Mouse (Mus musculus) yolk sac, embryonic 10.5 days (tissue): ENCODE results near the gene 5730455P16Rik.
"Not testable (repeated sequence)": the region's sequence is repeated elsewhere in the genome, so short reads cannot be mapped to it uniquely, and the experiment has no call there.

ENCODE experiments used
- DNase-seq: peaks from one replicate; pipeline ENCODE4 v3.0.0-alpha.2; 2017; ENCODE audit warnings: low spot score

5730455P16Rik gene

DNA sequence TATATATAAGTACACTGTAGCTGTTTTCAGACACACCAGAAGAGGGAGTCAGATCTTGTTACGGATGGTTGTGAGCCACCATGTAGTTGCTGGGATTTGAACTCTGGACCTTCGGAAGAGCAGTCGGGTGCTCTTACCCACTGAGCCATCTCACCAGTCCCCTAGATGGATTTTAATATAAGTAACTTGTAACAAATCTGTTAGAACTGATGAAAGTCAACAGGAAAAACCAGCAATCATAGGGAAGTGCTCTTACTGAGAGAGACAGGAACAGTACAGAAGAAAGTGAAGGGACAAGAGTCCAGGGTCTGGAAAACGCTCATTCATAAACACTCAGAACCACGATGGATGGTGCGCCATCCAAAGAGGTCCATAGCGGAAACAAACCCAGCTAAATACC is 1.4 kb upstream of the 5730455P16Rik start:
- DNase-seq: not testable (repeated sequence)

DNA sequence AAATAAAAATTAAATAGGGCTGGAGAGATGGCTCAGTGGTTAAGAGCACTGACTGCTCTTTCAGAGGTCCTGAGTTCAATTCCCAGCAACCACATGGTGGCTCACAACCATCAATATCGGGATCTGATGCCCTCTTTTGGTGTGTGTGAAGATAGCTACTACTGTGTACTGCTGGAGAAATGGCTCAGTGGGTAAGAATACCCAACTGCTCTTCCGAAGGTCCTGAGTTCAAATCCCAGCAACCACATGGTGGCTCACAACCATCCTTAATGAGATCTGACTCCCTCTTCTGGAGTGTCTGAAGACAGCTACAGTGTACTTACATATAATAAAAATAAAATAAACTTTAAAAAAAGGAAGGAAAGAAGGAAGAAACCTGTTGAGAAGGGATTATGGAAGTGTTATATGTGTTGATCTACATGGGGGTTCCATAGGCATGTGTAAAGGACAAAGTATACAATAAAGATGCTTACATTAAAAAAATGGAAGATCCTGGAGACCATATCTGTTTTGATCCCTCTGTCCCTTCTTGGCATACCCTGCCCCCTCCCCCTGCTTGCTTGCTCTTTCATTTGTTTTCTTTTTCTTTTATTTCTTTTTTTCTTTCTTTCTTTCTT is 726 bp upstream of the 5730455P16Rik start:
- DNase-seq: not testable (repeated sequence)

- DNase-seq: no peak
Measured at GRCm38 (mm10) chr11:80376651-80377050, 1.2 kb downstream of the 5730455P16Rik start.

DNA sequence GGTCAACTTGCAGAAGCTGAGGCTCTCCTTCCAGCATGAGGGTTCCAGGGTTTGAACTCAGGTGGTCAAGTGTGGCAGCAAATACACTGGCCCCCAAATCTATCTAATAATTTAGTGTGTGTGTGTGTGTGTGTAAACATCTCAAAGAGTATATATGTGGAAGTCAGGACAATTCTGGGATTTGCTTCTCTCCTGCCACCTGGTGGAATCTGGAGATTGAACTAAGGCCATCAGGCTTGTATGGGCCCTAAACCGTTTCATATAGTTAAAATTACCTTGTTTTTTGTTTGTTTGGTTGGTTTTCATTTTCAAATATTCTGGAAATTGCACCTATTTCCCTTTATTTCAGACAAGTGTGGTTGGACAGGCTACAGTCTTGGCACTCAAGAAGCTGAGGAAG is 8.9 kb downstream of the 5730455P16Rik start:
- no peak for DNase-seq

DNA sequence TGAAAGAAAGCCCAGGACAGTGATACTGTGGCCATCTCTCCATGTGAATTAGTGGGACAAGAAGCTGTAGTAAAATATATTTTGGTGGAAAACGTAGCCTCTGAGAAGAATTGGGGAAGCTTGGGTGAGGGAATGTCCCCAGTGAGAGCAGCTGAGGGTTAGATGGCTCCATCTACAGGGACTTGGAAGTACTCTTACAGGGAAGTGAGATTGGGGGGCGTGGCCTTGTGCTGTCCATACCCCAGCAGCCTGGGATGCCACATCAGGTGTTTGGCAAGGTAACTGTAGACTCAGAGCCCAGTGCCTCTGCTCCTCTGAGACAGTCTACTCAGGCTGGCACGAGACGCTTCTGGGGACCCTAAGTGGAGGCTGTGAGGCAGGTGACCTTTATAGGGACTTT is 23.0 kb downstream of the 5730455P16Rik start:
- DNase-seq: no peak

GRCm38 (mm10) chr11:80351832-80352430 is 25.9 kb downstream of the 5730455P16Rik start:
- peak; percentile 33 for DNase-seq

GRCm38 (mm10) chr11:80342482-80342881 is 35.4 kb downstream of the 5730455P16Rik start:
- DNase-seq: no peak

DNA sequence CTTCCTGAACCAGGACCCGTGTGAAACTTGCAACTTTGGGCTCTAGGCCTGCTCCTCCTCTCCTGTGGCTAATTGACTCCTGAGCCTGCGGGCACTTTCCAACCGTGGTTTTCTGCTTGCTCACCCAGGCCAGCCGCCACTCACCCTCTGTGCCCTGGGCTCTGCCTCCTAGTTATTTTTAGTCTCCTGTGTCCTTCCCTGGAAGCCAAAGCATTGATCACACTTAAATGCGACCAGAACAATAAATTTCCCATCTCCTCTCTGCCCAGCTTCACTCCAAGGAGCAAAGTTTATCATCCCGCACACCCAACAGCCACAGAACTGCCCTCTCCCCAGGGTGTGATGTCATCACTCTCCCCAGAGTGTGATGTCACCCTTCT is 41.5 kb downstream of the 5730455P16Rik start:
- DNase-seq: no peak

DNA sequence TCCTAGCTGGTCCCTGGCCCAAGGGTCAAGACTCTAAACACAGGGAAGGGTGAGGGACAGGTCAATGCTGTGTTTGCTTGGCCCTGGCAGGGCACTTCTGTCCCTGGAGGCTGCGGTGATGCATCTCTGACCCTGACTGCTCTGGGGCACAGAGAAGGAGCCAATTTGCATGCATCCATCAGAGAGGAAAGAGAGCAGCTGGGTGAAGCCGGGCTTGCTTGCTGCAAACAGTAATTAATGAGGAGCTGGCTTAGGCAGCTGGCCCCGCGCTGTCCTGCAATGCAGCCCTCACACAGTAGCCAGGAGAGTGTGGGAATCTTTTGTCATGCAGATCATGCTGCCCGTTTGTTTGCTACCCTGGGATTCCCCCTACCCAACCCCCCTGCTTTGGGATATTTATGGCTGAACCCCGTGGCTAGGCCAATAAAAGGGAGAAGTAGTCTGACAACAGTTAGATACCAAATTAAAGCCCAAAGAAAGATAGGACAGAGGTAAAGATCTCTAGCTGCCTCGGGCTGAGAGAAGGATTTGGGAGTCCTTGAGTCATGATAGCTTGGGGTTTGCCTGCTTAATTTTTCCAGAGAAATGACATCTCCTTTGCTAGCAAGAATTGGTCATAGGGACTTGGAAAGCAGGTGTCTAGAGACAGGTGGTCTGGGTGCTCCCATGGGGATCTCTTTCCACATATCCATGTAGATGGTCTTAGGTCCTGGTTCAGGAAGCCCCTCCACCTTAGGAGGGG is 42.1 kb downstream of the 5730455P16Rik start:
- peak; percentile 12 for DNase-seq

GRCm38 (mm10) chr11:80332709-80333400 is 45.0 kb downstream of the 5730455P16Rik start:
- no peak for DNase-seq

GRCm38 (mm10) chr11:80324636-80325035 is 53.2 kb downstream of the 5730455P16Rik start:
- no peak for DNase-seq

DNA sequence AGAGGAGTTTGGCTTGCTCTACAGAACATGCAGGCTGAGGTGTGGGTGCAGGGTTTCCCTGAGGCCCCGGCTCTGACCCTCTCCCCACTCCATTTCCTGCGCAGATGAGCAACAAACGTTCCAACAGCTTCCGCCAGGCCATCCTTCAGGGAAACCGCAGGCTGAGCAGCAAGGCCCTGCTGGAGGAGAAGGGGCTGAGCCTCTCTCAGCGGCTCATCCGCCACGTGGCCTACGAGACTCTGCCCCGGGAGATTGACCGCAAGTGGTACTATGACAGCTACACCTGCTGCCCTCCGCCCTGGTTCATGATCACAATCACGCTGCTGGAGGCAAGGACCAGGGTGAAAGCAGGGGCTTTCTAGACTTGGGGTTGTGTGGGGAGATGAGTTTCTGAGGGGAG is 54.6 kb downstream of the 5730455P16Rik start:
- no peak for DNase-seq

- no peak for DNase-seq
Measured at GRCm38 (mm10) chr11:80315743-80316639, 61.8 kb downstream of the 5730455P16Rik start.

DNA sequence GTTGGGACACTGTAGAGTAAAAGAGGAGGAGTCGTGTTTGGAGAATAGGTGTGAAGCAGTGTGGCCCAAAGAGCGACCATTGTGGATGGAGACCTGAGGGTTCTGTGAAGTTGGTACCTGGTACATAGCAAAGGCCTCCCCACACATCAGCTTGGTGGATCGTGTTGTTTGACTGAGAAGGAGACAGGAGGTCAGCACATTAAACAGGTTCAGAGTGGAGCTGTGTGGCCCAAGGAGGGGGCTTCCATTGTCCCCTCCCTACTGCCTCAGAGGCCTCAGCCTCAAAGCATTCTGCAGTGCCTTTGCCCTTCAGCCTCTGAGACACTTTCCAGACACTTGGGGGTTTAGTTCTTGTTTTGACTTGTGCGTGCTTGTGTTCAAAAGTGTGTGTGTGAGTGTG is 63.9 kb downstream of the 5730455P16Rik start:
- no peak for DNase-seq

DNA sequence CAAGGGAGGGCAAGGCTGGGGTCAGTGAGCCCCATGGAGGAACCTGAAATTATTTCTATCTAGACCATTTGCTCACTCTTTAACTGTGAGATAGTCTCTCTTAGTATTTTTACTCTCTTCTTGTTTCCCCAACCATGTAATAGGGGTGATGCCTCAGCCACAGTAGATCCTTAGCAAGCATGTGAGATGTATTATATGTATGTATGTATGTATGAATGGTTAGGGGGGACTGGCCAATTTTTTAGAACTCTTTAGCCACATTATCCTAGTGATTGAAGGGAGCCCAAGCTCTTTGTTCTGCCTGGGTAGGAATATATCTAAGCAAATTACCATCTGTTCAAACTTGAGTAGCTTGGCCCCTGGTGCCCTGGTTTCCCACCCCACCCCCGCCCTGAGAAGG is 64.4 kb downstream of the 5730455P16Rik start:
- no peak for DNase-seq

DNA sequence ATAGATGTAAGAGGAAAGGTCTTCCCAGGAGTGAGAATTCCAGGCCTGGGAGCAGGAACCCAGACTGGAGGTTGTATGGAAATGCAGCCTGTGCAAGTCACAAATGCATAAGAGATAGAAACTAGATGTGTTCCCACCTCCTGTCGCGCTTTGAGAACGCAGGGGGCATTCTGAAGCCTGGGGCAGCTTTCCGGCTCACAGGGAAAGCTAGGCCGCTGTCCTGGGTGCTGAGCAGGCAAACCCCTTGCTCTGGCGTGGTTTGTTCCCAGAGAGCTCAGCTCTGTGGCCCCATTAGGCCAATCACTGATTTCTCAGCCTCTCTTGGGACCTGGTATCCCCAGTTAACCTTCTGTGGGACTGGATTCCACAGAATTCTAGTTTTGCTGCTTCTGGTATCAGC is 65.3 kb downstream of the 5730455P16Rik start:
- no peak for DNase-seq

GRCm38 (mm10) chr11:80312049-80312448 is 65.8 kb downstream of the 5730455P16Rik start:
- no peak for DNase-seq

GRCm38 (mm10) chr11:80311271-80311670 is 66.6 kb downstream of the 5730455P16Rik start:
- DNase-seq: no peak
